In the genomic region with DNA sequence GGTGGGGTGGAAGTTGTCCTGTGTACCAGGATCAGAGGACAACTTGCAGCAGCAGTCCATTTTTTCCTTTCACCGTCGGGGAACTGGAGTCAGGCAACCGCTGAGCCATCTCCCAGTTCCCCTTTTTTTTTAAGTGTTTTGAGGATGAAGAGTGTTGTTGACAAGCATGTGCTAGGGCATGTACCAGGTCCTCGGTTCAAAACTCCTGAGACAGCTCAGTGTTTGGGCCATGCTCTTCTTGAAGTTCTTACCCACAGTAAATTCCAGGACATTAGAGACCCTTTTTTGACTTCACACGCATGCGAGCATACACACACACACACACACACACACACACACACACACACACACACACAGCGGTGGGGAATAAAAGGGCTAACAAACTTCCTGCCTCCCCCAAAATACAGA, we compare ENCODE assay signal across 9 mouse cellular contexts. TPM values are rescaled to one million over a fixed set of nuclear protein-coding genes. Genes with fewer than 3 reads are reported as not detected.
DNase-seq lines count a peak whose midpoint lies in the region; ATAC-seq and TF ChIP-seq lines count a peak whose summit lies in the region.
"Had no signal": no experiment of that assay in that cellular context is flagged by ENCODE, and none has a peak within 500 bp of the region (broad histone marks: within the 10 kb centered on the region; RNA-seq: fewer than 3 reads in every experiment).

No protein-coding gene starts in this region.

- H3K9me3 ChIP-seq in stomach, embryonic 14.5 days (ENCODE audit: control insufficient read depth, low read depth, low read length), result no peaks in the 10 kb centered on the region
- no peaks in the 10 kb centered on the region for H3K9me3 ChIP-seq in stomach, postnatal 0 days (ENCODE audit: control insufficient read depth, low read length)
- no peaks in the 10 kb centered on the region for H3K9me3 ChIP-seq in liver, embryonic 13.5 days (replicated peaks)

- DNase-seq in heart, adult 11 months, result peak; percentile 85
- DNase-seq in heart, postnatal 25 days (ENCODE audit: low spot score), result no peak
- DNase-seq in stomach, postnatal 0 days (ENCODE audit: low spot score), result no peak
- no peak for DNase-seq in liver, embryonic 13.5 days
- DNase-seq in layer of hippocampus, postnatal 14 days (ENCODE audit: low spot score in 2 of 2), result no peak
- no peak for DNase-seq in adrenal gland, postnatal 14 days
- DNase-seq: cerebellum, adult 11 months had no signal

- 62% methylated on average over 7 of the region's 7 CpGs for WGBS in stomach, embryonic 14.5 days
- 45% methylated on average over 7 of the region's 7 CpGs for WGBS in stomach, postnatal 0 days
- 33% methylated on average over 7 of the region's 7 CpGs for WGBS in liver, embryonic 13.5 days (ENCODE audit: insufficient replicate concordance)

- peaks cover 25% of the 10 kb centered on the region; the same call in 1 of the 2 replicates for H3K4me1 ChIP-seq in stomach, embryonic 14.5 days (ENCODE audit: control insufficient read depth, insufficient read depth, low read length)
- no peaks in the 10 kb centered on the region; the same call in 1 of the 2 replicates for H3K4me1 ChIP-seq in stomach, postnatal 0 days (replicated peaks; ENCODE audit: control insufficient read depth, insufficient read depth)
- peaks cover 61% of the 10 kb centered on the region for H3K4me1 ChIP-seq in liver, embryonic 13.5 days (replicated peaks)

- intact Hi-C loops in heart, postnatal 25 days (cut with DNase I), result no loop called here

- H3K27me3 ChIP-seq in stomach, embryonic 14.5 days (ENCODE audit: control insufficient read depth, insufficient read depth, low read length), result no peaks in the 10 kb centered on the region
- H3K27me3 ChIP-seq in stomach, postnatal 0 days (ENCODE audit: control insufficient read depth, insufficient read depth, low read length), result no peaks in the 10 kb centered on the region
- H3K27me3 ChIP-seq in liver, embryonic 13.5 days, result no peaks in the 10 kb centered on the region

- H3K4me3 ChIP-seq in stomach, embryonic 14.5 days (ENCODE audit: low read depth, low read length), result no peak overlapping the region
- no peak overlapping the region for H3K4me3 ChIP-seq in stomach, postnatal 0 days (ENCODE audit: low read depth, low read length)
- no peak overlapping the region for H3K4me3 ChIP-seq in liver, embryonic 13.5 days (replicated peaks)

- peaks cover 25% of the 10 kb centered on the region for H3K36me3 ChIP-seq in stomach, embryonic 14.5 days (ENCODE audit: control insufficient read depth, insufficient read depth, low read length)
- H3K36me3 ChIP-seq in stomach, postnatal 0 days (ENCODE audit: control insufficient read depth, insufficient read depth, low read length), result peaks cover 11% of the 10 kb centered on the region
- H3K36me3 ChIP-seq in liver, embryonic 13.5 days, result peaks cover 30% of the 10 kb centered on the region

- H3K27ac ChIP-seq in stomach, embryonic 14.5 days (ENCODE audit: low read length), result peak overlapping the region; percentile 39; the same call in 1 of the 2 replicates
- H3K27ac ChIP-seq in stomach, postnatal 0 days (replicated peaks), result no peak overlapping the region
- H3K27ac ChIP-seq in liver, embryonic 13.5 days, result peak overlapping the region; percentile 59

- ATAC-seq in stomach, embryonic 14.5 days (ENCODE audit: insufficient number of reproducible peaks, insufficient read depth, low FRiP score, low read depth), result no peak
- no peak for ATAC-seq in stomach, postnatal 0 days (ENCODE audit: low FRiP score, low TSS enrichment)
- ATAC-seq in liver, embryonic 13.5 days (ENCODE audit: low read depth), result no peak
- ATAC-seq in erythroid progenitor cell, adult 5-6 weeks (replicated peaks; ENCODE audit: low FRiP score, poor library complexity, severe bottlenecking), result no peak

- no peak for TF ChIP-seq EP300 in stomach, postnatal 0 days (optimal IDR thresholded peaks at IDR 0.05)

- H3K9ac ChIP-seq in stomach, embryonic 14.5 days (replicated peaks; ENCODE audit: low read depth, low read length), result no peak overlapping the region
- H3K9ac ChIP-seq in stomach, postnatal 0 days (ENCODE audit: low read length), result no peak overlapping the region
- no peak overlapping the region for H3K9ac ChIP-seq in liver, embryonic 13.5 days

- no peak overlapping the region for H3K4me2 ChIP-seq in stomach, embryonic 14.5 days (replicated peaks; ENCODE audit: low read depth, low read length)
- H3K4me2 ChIP-seq in stomach, postnatal 0 days (replicated peaks; ENCODE audit: low read depth), result no peak overlapping the region
- no peak overlapping the region for H3K4me2 ChIP-seq in liver, embryonic 13.5 days

- no peak for TF ChIP-seq CTCF in stomach, postnatal 0 days (IDR thresholded peaks at IDR 0.05; ENCODE audit: low read depth)

RNA-seq across cellular contexts. Expression of gene Ncf1, which starts 3.8 kb away (rescaled TPM):
- total RNA-seq in heart, postnatal 25 days (2021), result 1 to 10 TPM; 5.0 to 5.3 TPM
- polyA plus RNA-seq in stomach, embryonic 14.5 days (2014; fragmentation: Nextera tagmentation; extraction: Ambion mirVana), result 4.3 and 4.5 TPM in 2 replicates
- 2.2 and 2.4 TPM in 2 replicates for polyA plus RNA-seq in stomach, postnatal 0 days (2015; fragmentation: Nextera tagmentation; extraction: Ambion mirVana)
- 8.1 and 9.3 TPM in 2 replicates for polyA plus RNA-seq in liver, embryonic 13.5 days (2015; fragmentation: Nextera tagmentation; extraction: Ambion mirVana)
- total RNA-seq in layer of hippocampus, postnatal 14 days (2021), result 1 to 10 TPM; 8.2 to 9.1 TPM
- 44.0 and 44.4 TPM in 2 replicates for total RNA-seq in erythroid progenitor cell, adult 5-6 weeks (2015; ENCODE audit: low replicate concordance)
- 23.7 and 42.1 TPM in 2 replicates for total RNA-seq in erythroid progenitor cell, adult 5-6 weeks (2017; ENCODE audit: low replicate concordance)
- 8.1 and 12.4 TPM in 2 replicates for total RNA-seq in adrenal gland, postnatal 14 days (2021)

RNA-seq across cellular contexts. Expression of gene Gtf2ird2, which starts 49.4 kb away (rescaled TPM):
- 1 to 10 TPM; 4.0 to 5.1 TPM for total RNA-seq in heart, postnatal 25 days (2021)
- 8.5 and 10.1 TPM in 2 replicates for polyA plus RNA-seq in stomach, embryonic 14.5 days (2014; fragmentation: Nextera tagmentation; extraction: Ambion mirVana)
- polyA plus RNA-seq in stomach, postnatal 0 days (2015; fragmentation: Nextera tagmentation; extraction: Ambion mirVana), result 3.2 and 3.7 TPM in 2 replicates
- 1.5 and 2.5 TPM in 2 replicates for polyA plus RNA-seq in liver, embryonic 13.5 days (2015; fragmentation: Nextera tagmentation; extraction: Ambion mirVana)
- 10 to 100 TPM; 13.1 to 17.9 TPM for total RNA-seq in layer of hippocampus, postnatal 14 days (2021)
- 1.3 TPM in 1 of 2 replicates, not detected in the other for total RNA-seq in erythroid progenitor cell, adult 5-6 weeks (2015; ENCODE audit: low replicate concordance)
- 0.53 and 2.7 TPM in 2 replicates for total RNA-seq in erythroid progenitor cell, adult 5-6 weeks (2017; ENCODE audit: low replicate concordance)
- total RNA-seq in adrenal gland, postnatal 14 days (2021), result 8.8 and 10.2 TPM in 2 replicates

RNA-seq across cellular contexts. Expression of gene Rcc1l, which starts 56.7 kb away (rescaled TPM):
- 10 to 100 TPM; 27.6 to 30.5 TPM for total RNA-seq in heart, postnatal 25 days (2021)
- polyA plus RNA-seq in stomach, embryonic 14.5 days (2014; fragmentation: Nextera tagmentation; extraction: Ambion mirVana), result 23.3 and 23.8 TPM in 2 replicates
- 17.6 and 18.0 TPM in 2 replicates for polyA plus RNA-seq in stomach, postnatal 0 days (2015; fragmentation: Nextera tagmentation; extraction: Ambion mirVana)
- 21.1 and 21.9 TPM in 2 replicates for polyA plus RNA-seq in liver, embryonic 13.5 days (2015; fragmentation: Nextera tagmentation; extraction: Ambion mirVana)
- total RNA-seq in layer of hippocampus, postnatal 14 days (2021), result 10 to 100 TPM; 14.8 to 17.5 TPM
- total RNA-seq in erythroid progenitor cell, adult 5-6 weeks (2015; ENCODE audit: low replicate concordance), result 6.7 TPM in 1 of 2 replicates, not detected in the other
- 3.2 TPM in 1 of 2 replicates, not detected in the other for total RNA-seq in erythroid progenitor cell, adult 5-6 weeks (2017; ENCODE audit: low replicate concordance)
- total RNA-seq in adrenal gland, postnatal 14 days (2021), result 27.6 and 27.7 TPM in 2 replicates
